Mouse (Mus musculus) spleen, adult 2 months (tissue): ENCODE measurements around the gene Rnf212b. TPM values are rescaled to one million over a fixed set of nuclear protein-coding genes. Genes with fewer than 3 reads are reported as not detected.

Experiments used
- DNase-seq, 2 experiments: peaks; one replicate each; pipeline versions ENCODE4 v3.0.0 to v3.0.0-alpha.2; 2012 to 2021; ENCODE audit warnings: low spot score in 2 of 2, low read depth in 1 of 2
- H3K27ac ChIP-seq: fragments of 200-500 bp; 2 replicates; pipeline ENCODE4 v1.5.1; 2012; ENCODE audit warnings: low read length, inconsistent platforms; ENCODE audit not compliant: insufficient read depth
- H3K27me3 ChIP-seq: fragments of 200-500 bp; 2 replicates; pipeline ENCODE4 v1.6.1; 2012; ENCODE audit warnings: mild to moderate bottlenecking, moderate library complexity, low read length, inconsistent platforms; ENCODE audit not compliant: control insufficient read depth, insufficient read depth
- H3K36me3 ChIP-seq: fragments of 200-500 bp; 2 replicates; pipeline ENCODE4 v1.6.1; 2012; ENCODE audit warnings: mild to moderate bottlenecking, low read length, inconsistent platforms; ENCODE audit not compliant: control insufficient read depth, insufficient read depth
- H3K4me1 ChIP-seq: fragments of 200-500 bp; 2 replicates; pipeline ENCODE4 v1.6.1; 2011; ENCODE audit warnings: inconsistent platforms; ENCODE audit not compliant: control insufficient read depth, insufficient read depth, insufficient read length
- H3K4me3 ChIP-seq: fragments of 200-500 bp; 2 replicates; pipeline ENCODE4 v1.5.1; 2011; ENCODE audit warnings: mild to moderate bottlenecking, inconsistent platforms; ENCODE audit not compliant: insufficient read depth, insufficient read length; ENCODE audit errors: extremely low read depth
- CTCF ChIP-seq: fragments of 200-500 bp; IDR thresholded peaks from 2 replicates; pipeline ENCODE4 v1.5.1; 2011; ENCODE audit warnings: mild to moderate bottlenecking, inconsistent platforms; ENCODE audit not compliant: insufficient read depth, insufficient read length, insufficient replicate concordance; ENCODE audit errors: extremely low read depth
- POLR2A ChIP-seq: fragments of 200-500 bp; IDR thresholded peaks from 2 replicates; pipeline ENCODE4 v1.6.1; 2011; ENCODE audit warnings: low read depth, low read length, inconsistent platforms
- WGBS: fragments of 180-500 bp; shearing (Covaris S2); methylation state at CpG from one replicate; pipeline ENCODE4 v1.1.7; 2018; 5-methylcytosine and 5-hydroxymethylcytosine counted together
- polyA plus RNA-seq: library from polyadenylated mRNA; depleted of rRNA; stranded (reverse); fragments of >200 nt; gene quantifications from 2 replicates; pipeline ENCODE4 v1.2.3, GENCODE M21; 2012

Rnf212b gene
- polyA plus RNA-seq, 1 experiment, result not detected

DNA sequence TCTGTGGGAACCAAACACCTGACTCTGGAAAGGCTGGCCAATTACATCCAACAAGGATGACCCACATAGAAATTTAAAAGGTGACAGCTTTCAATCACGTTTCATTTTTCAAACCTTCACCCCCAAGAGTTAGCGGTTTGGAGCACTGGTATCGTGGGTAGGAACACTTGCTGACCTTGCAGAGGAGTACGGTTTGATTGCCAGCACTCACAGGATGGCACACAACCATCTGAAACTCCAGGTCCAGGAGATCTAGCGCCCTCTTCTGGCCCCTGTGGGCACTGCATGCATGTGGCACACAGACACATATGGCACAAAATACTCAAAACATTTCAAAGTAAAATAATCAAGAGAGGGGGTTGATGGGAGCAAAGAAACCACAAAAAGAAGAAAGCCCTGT, 53.0 kb downstream of the Rnf212b start:
- no peak overlapping the region for H3K27ac ChIP-seq
- H3K4me3 ChIP-seq, result no peak overlapping the region
- WGBS, result 74% methylated on average over 5 of the region's 5 CpGs
- DNase-seq, result peak in 1 of 2 experiments; percentile 23
- no peak for TF ChIP-seq POLR2A
- peak; percentile 34; the same call in 1 of the 2 replicates for TF ChIP-seq CTCF
- H3K4me1 ChIP-seq, result no peaks in the 10 kb centered on the region
- H3K27me3 ChIP-seq, result no peaks in the 10 kb centered on the region
- no peaks in the 10 kb centered on the region for H3K36me3 ChIP-seq

DNA sequence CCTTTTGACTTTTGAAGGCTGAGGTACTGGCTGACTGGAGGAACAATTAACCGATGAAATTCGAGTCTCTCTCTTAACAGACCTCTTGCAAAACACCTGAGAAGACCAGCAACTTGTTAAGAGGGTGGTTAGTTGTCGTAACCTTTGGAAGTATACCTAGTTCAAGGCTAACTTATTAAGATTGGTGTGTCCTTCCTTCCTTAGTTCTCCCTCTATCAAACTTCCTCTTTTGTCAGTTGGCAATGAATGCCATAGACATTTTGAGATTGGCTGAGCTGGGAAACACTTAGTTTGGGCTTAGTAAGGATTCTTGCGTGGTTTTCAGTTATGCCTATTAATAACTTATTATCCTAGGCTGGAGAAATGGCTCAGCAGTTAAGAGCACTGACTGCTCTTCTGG, 54.1 kb downstream of the Rnf212b start:
- DNase-seq, result no peak
- Histone ChIP-seq H3K27me3 (no peaks in the 10 kb centered on the region), H3K27ac (no peak overlapping the region), H3K4me3 (no peak overlapping the region), H3K4me1 (no peaks in the 10 kb centered on the region), H3K36me3 (no peaks in the 10 kb centered on the region)
- 62% methylated on average over 4 of the region's 4 CpGs for WGBS
- no peak for TF ChIP-seq POLR2A
- TF ChIP-seq CTCF, result no peak

DNA sequence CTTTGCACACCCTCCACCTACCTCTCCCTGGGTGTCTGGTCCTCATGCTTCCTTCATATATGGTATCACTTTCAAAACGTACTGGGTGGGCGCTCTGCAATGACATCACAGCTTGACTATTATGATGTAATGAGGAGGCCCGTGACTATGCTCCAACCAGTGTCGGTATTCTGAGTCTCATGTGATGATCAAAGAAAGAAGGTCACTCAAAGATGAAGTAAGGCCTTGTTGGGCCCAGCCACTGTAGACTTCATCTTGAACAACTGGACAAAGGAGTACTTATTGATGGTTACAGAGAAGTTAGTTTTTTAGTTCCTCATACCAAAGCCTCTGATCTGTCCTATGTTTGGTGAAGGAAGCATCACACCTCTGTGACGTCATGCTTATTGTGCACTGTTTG, 56.9 kb downstream of the Rnf212b start, which contains the start of gene Homez:
Gene Homez (minus strand): TSS at position 101 of the 400 bp plus-strand sequence.
- Histone ChIP-seq H3K36me3 (no peaks in the 10 kb centered on the region), H3K4me1 (peaks cover under 1% of the 10 kb centered on the region; the same call in 1 of the 2 replicates), H3K27me3 (no peaks in the 10 kb centered on the region), H3K27ac (no peak within 1 kb of the TSS), H3K4me3 (no peak within 1 kb of the TSS)
- no peak for DNase-seq
- no peak for TF ChIP-seq POLR2A
- WGBS, result 86% methylated on average over 5 of the region's 5 CpGs

DNA sequence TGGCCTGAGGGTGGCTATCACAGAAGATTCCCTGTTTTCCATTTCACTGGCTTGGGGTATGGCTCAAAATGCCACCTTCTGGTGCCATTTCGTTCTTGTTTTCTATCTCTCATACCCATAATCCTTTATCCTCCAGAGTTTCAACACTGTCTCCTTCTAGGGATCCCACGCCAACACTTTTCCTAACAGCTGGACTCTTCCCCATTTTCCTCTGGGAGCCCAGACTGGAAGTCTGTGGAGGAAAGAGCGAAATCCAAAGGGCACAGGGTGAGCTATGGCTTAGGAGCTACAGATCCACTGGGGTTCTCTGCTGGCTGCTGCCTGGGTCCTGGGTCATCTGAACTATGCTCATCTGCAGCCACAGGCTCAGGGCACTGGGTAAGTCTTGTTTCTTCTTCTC, 60.2 kb downstream of the Rnf212b start:
- Histone ChIP-seq H3K36me3 (no peaks in the 10 kb centered on the region), H3K27me3 (peaks cover 5% of the 10 kb centered on the region; the same call in 1 of the 2 replicates), H3K4me1 (peaks cover 11% of the 10 kb centered on the region), H3K4me3 (no peak overlapping the region), H3K27ac (no peak overlapping the region)
- TF ChIP-seq POLR2A (no peak), CTCF (no peak)
- no peak for DNase-seq
- WGBS, result 93% methylated on average over 3 of the region's 3 CpGs

DNA sequence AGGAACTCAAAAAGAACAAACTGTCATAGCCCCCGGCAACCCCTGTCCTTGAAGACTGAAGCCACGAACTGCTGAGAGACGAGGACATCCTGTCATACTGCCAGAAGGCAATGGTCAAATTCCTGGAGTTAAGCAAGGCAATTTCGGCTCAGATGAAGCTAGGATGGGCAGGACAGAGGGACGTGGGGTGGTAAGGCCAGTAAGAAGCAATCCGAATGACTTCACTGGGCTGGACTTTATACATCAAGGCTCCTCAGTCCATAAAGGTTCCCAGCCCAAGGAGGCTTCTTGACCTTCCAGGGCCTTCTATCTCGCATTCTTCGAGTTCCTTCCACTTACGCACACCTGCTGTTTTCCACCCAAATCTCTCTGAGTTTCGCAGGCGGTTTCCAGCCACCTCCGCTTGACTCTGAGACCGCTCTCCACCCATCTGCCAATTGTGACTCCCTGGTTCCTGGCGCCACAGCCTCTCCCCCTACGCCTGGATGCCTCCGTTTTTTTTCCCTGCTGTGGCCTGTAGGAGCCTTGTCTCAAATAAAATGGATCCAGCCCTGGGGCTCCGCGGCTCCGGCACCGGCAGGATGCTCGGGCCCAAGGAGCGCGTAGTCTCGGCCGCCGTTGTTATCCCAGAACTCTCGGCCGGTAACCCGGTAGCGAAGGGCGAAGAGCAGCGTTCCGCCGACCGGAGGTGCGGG, 62.0 kb downstream of the Rnf212b start:
- Histone ChIP-seq H3K4me3 (peak overlapping the region; percentile 56), H3K36me3 (no peaks in the 10 kb centered on the region), H3K27ac (peak overlapping the region; percentile 16; the same call in 1 of the 2 replicates), H3K4me1 (peaks cover 11% of the 10 kb centered on the region), H3K27me3 (peaks cover 5% of the 10 kb centered on the region; the same call in 1 of the 2 replicates)
- 10% methylated on average over 36 of the region's 36 CpGs for WGBS
- DNase-seq, result no peak
- TF ChIP-seq POLR2A (no peak), CTCF (no peak)

DNA sequence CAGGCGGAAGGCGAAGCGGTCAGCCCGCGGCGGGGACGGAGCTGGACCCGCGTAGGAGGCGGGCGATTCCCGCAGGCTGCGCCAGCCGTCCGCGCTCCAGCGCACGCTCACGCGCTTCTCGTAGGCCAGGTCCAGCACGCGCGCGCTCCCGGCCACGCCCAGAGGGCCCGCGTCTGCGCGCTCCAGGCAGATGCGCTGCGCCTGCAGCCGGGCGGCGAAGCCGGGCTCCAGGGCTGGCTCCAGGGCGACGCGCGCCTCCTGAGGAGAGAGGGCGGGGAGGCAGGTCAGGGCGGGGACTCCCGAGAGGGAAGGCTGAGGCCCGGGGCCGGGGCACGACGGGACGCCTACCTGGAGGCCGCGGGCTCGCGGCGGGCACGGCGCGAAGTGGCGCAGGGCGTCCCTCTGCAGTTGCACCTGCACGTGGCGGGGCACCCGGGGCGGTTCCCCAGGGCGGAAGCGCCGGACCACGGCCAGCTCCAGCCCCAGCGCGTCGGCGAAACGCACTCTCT, 62.7 kb downstream of the Rnf212b start:
- peak; percentile 38 to 63 for DNase-seq
- Histone ChIP-seq H3K27ac (peak overlapping the region; percentile 40; the same call in 1 of the 2 replicates), H3K36me3 (no peaks in the 10 kb centered on the region), H3K27me3 (peaks cover 5% of the 10 kb centered on the region; the same call in 1 of the 2 replicates), H3K4me1 (peaks cover 11% of the 10 kb centered on the region), H3K4me3 (peak overlapping the region; percentile 56)
- TF ChIP-seq CTCF, result no peak
- TF ChIP-seq POLR2A, result no peak
- under 1% methylated on average over 67 of the region's 72 CpGs for WGBS

DNA sequence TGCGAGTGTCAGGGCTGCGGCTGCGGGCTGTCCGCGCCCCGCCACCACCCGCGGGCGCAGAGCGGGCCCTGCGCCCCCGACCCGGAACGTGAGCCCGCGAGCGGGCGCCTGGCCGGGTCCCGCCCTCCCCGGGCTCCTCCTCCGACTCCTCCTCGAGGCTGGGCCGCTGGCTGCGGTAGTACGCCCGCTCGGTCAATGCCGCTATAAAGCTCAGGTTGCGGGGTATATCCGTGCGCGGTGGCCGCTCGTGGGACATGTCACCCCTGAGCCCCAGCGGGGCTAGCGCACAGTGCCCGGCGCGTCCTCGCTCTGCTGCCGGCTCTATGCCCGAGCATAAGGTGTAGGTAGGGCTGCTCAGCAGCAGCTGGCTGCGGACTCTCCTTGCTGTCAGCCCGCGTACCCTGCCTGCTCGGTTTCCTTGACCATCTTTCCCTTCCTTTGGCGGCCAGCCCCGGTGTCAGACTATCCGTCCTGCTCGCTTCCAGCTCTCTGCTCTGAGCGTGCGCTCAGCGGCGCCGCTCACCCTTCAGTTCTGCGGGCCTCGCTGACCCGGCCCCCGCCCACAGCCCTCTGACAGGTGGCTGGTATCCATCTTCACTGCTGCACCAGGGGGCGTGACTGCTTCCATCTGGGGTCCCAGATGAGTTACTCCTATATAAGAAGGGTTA, 63.2 kb downstream of the Rnf212b start, which contains the start of gene Ppp1r3e:
Gene Ppp1r3e (minus strand): TSS at position 503 of the 668 bp plus-strand sequence.
- peaks cover 11% of the 10 kb centered on the region for H3K4me1 ChIP-seq
- H3K27me3 ChIP-seq, result peaks cover 5% of the 10 kb centered on the region; the same call in 1 of the 2 replicates
- peak in 1 of 2 experiments; percentile 33 for DNase-seq
- H3K27ac ChIP-seq, result peak within 1 kb of the TSS; percentile 40; the same call in 1 of the 2 replicates
- no peak for TF ChIP-seq CTCF
- TF ChIP-seq POLR2A, result peak; percentile 12; the same call in 1 of the 2 replicates
- peak within 1 kb of the TSS; percentile 56 for H3K4me3 ChIP-seq
- no peaks in the 10 kb centered on the region for H3K36me3 ChIP-seq
- WGBS, result 1% methylated on average over 60 of the region's 61 CpGs
